Mouse (Mus musculus) hindbrain, embryonic 12.5 days (tissue): ENCODE measurements around the gene Flot2. TPM values are rescaled to one million over a fixed set of nuclear protein-coding genes. Genes with fewer than 3 reads are reported as not detected.
A peak's percentile ranks its signal among the peaks of the same experiment; 100 is the strongest.

Source experiments
- ATAC-seq: fragments of 200-750 bp; cut with Nextera tagmentation; 2 replicates; pipeline ENCODE4 v1.8.0; 2017; ENCODE audit warnings: moderate TSS enrichment; ENCODE audit not compliant: low FRiP score
- H3K27ac ChIP-seq: fragments of 300-500 bp; sonication (generic); 2 replicates; pipeline ENCODE4 v1.5.1; 2016; ENCODE audit warnings: mild to moderate bottlenecking
- H3K27me3 ChIP-seq: fragments of 300-500 bp; sonication (generic); 2 replicates; pipeline ENCODE4 v1.6.1; 2016; ENCODE audit warnings: mild to moderate bottlenecking
- H3K36me3 ChIP-seq: fragments of 300-500 bp; sonication (generic); 2 replicates; pipeline ENCODE4 v1.6.1; 2016; ENCODE audit warnings: mild to moderate bottlenecking
- H3K4me1 ChIP-seq: fragments of 300-500 bp; sonication (generic); 2 replicates; pipeline ENCODE4 v1.6.1; 2016
- H3K4me2 ChIP-seq: fragments of 300-500 bp; sonication (generic); replicated peaks from 2 replicates; pipeline ENCODE4 v1.6.1; 2016; ENCODE audit warnings: mild to moderate bottlenecking
- H3K4me3 ChIP-seq: fragments of 300-500 bp; sonication (generic); 2 replicates; pipeline ENCODE4 v1.5.1; 2016; ENCODE audit warnings: mild to moderate bottlenecking
- H3K9ac ChIP-seq: fragments of 300-500 bp; sonication (generic); 2 replicates; pipeline ENCODE4 v1.6.1; 2016; ENCODE audit warnings: mild to moderate bottlenecking, moderate library complexity
- H3K9me3 ChIP-seq: fragments of 300-500 bp; sonication (generic); replicated peaks from 2 replicates; pipeline ENCODE4 v1.6.1; 2016; ENCODE audit warnings: mild to moderate bottlenecking
- WGBS: fragments of 180-500 bp; shearing (Covaris S2); methylation state at CpG from one replicate; pipeline ENCODE4 v1.1.7; 2016; 5-methylcytosine and 5-hydroxymethylcytosine counted together
- polyA plus RNA-seq: library from polyadenylated mRNA; unstranded; fragments of >200 nt; fragmentation: Nextera tagmentation; extraction: Ambion mirVana; gene quantifications from 2 replicates; pipeline ENCODE4 v1.2.1, GENCODE M21; 2016

The Flot2 gene
- polyA plus RNA-seq, 1 experiment from 2014 or later = 73.2 TPM

DNA sequence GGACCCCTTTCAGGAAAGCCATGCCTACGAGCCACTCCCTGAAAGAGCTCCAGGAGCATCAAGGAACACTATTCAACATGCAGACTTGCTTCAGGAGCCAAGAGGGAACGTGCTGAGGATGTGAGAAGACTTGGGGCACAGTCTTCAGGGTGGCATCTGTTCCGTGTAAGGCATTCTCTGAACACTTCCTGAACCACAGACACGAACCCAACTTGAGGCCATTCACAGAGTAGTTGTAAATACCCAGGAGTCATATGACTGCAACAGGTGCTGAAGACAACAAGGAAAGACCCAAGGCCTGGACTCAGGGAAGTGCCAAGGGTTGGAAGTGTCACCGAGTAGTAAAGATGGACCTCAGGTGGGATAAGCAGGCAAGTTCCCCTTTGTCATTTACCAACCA lies 29.8 kb downstream of the Flot2 start:
- Histone ChIP-seq H3K9ac (no peak overlapping the region), H3K27me3 (no peaks in the 10 kb centered on the region), H3K4me2 (no peak overlapping the region), H3K4me3 (no peak overlapping the region), H3K4me1 (no peaks in the 10 kb centered on the region), H3K36me3 (peaks cover 8% of the 10 kb centered on the region), H3K27ac (no peak overlapping the region), H3K9me3 (no peaks in the 10 kb centered on the region)
- 81% methylated on average over 5 of the region's 5 CpGs for WGBS
- ATAC-seq = no peak

- no peak overlapping the region for H3K4me3 ChIP-seq
- peaks cover 21% of the 10 kb centered on the region for H3K36me3 ChIP-seq
- 80% methylated on average over 5 of the region's 5 CpGs for WGBS
- no peak for ATAC-seq
- H3K9ac ChIP-seq = no peak overlapping the region
- H3K9me3 ChIP-seq = no peaks in the 10 kb centered on the region
- H3K27ac ChIP-seq = no peak overlapping the region
- H3K27me3 ChIP-seq = no peaks in the 10 kb centered on the region
- H3K4me2 ChIP-seq = no peak overlapping the region
- no peaks in the 10 kb centered on the region for H3K4me1 ChIP-seq
Measured at GRCm38 (mm10) chr11:78069130-78069529, 31.4 kb downstream of the Flot2 start.

DNA sequence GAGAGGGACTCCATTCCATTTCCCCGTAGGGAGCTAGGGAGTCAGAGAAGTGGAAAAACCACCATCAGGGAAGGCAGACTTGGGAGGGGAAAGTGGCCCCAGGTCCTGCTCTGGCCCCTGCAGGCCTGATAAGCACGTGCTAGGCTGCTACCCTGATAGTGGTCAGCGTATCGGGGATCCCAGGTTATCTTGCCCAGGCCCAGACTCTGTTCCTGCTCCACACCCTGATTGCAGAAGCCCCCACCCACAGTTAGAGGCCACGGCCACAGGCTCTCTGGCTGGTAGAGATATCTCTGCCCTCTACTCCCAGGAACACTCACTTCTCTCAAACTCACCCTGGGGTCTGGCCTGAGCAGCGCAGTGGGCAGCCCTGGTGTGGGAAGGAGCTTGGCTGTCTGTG lies 31.9 kb downstream of the Flot2 start:
- Histone ChIP-seq H3K36me3 (peaks cover 26% of the 10 kb centered on the region), H3K4me3 (no peak overlapping the region), H3K9me3 (no peaks in the 10 kb centered on the region), H3K4me1 (no peaks in the 10 kb centered on the region), H3K9ac (no peak overlapping the region), H3K4me2 (no peak overlapping the region), H3K27ac (no peak overlapping the region), H3K27me3 (no peaks in the 10 kb centered on the region)
- 82% methylated on average over 6 of the region's 6 CpGs for WGBS
- no peak for ATAC-seq

DNA sequence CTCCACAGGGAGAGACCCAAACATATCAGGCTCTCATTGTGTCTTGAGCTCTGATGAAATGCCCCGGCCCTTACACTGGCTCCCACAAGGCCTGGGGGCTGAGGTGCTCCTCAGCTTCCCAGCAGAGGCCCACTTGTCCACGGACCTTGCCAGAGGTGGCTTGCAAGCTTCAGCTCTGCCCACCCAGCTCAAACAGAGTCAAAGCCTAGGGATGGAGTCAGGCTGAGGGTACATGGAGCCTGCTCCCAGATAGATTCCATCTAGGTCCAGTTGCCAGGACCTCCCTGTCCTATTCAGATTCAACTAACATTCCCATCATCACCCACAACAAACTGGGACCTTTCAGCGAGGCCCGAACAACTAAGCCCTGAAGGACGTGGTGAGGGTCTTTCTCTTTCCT lies 34.2 kb downstream of the Flot2 start:
- H3K9me3 ChIP-seq = no peaks in the 10 kb centered on the region
- H3K27me3 ChIP-seq = no peaks in the 10 kb centered on the region
- H3K27ac ChIP-seq = no peak overlapping the region
- H3K36me3 ChIP-seq = peaks cover 47% of the 10 kb centered on the region
- no peak overlapping the region for H3K9ac ChIP-seq
- H3K4me3 ChIP-seq = no peak overlapping the region
- H3K4me1 ChIP-seq = no peaks in the 10 kb centered on the region
- 93% methylated on average over 5 of the region's 5 CpGs for WGBS
- H3K4me2 ChIP-seq = no peak overlapping the region
- no peak for ATAC-seq

GRCm38 (mm10) chr11:78072425-78073130 lies 34.8 kb downstream of the Flot2 start:
- no peak for ATAC-seq
- Histone ChIP-seq H3K9me3 (no peaks in the 10 kb centered on the region), H3K9ac (no peak overlapping the region), H3K27ac (no peak overlapping the region), H3K4me3 (no peak overlapping the region), H3K4me2 (no peak overlapping the region), H3K36me3 (peaks cover 52% of the 10 kb centered on the region), H3K4me1 (no peaks in the 10 kb centered on the region), H3K27me3 (no peaks in the 10 kb centered on the region)
- 32% methylated on average over 6 of the region's 6 CpGs for WGBS

- WGBS = 96% methylated on average over 9 of the region's 9 CpGs
- Histone ChIP-seq H3K9me3 (no peaks in the 10 kb centered on the region), H3K27me3 (no peaks in the 10 kb centered on the region), H3K36me3 (peaks cover 54% of the 10 kb centered on the region), H3K27ac (no peak overlapping the region), H3K9ac (no peak overlapping the region), H3K4me2 (no peak overlapping the region), H3K4me3 (no peak overlapping the region), H3K4me1 (no peaks in the 10 kb centered on the region)
- ATAC-seq = no peak
Measured at GRCm38 (mm10) chr11:78073577-78074276, 36.0 kb downstream of the Flot2 start.

GRCm38 (mm10) chr11:78074277-78074652 lies 36.5 kb downstream of the Flot2 start:
- WGBS = 87% methylated on average over 2 of the region's 2 CpGs
- ATAC-seq = no peak
- peaks cover 54% of the 10 kb centered on the region for H3K36me3 ChIP-seq
- H3K27me3 ChIP-seq = no peaks in the 10 kb centered on the region
- H3K9me3 ChIP-seq = no peaks in the 10 kb centered on the region
- no peak overlapping the region for H3K27ac ChIP-seq
- H3K4me1 ChIP-seq = peaks cover 3% of the 10 kb centered on the region; the same call in 1 of the 2 replicates
- H3K4me3 ChIP-seq = no peak overlapping the region
- no peak overlapping the region for H3K9ac ChIP-seq
- H3K4me2 ChIP-seq = no peak overlapping the region

DNA sequence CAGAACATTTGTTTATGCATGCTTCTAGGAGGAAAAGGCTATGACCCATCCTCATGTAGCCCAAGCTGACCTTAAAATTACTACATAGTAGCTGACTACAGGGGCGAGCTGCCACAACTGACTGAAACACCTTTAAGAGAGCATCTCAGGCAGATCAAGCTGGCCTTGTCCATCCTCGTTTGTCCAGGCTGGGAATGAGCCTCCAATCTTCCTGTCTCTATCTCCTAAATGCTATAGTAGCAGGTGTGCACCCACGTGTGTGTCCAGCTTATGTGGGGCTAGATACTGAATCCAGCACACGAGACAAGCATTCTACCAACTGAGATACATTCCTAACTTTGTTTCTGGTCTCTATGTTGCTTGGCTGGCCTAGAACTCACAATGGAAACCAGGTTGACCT lies 36.9 kb downstream of the Flot2 start:
- H3K4me3 ChIP-seq = no peak overlapping the region
- H3K9me3 ChIP-seq = no peaks in the 10 kb centered on the region
- ATAC-seq = no peak
- no peak overlapping the region for H3K4me2 ChIP-seq
- peaks cover 7% of the 10 kb centered on the region for H3K4me1 ChIP-seq
- peaks cover 54% of the 10 kb centered on the region for H3K36me3 ChIP-seq
- H3K27me3 ChIP-seq = no peaks in the 10 kb centered on the region
- H3K27ac ChIP-seq = no peak overlapping the region
- WGBS = 92% methylated on average over 4 of the region's 4 CpGs
- no peak overlapping the region for H3K9ac ChIP-seq

GRCm38 (mm10) chr11:78079961-78080921 lies 42.5 kb downstream of the Flot2 start, which contains the start of gene Eral1:
Gene Eral1 (minus strand): TSS chr11:78080383.
- H3K27ac ChIP-seq = peak within 1 kb of the TSS; percentile 69
- WGBS = 2% methylated on average over 42 of the region's 42 CpGs

GRCm38 (mm10) chr11:78083595-78083994 lies 45.9 kb downstream of the Flot2 start:
- Histone ChIP-seq H3K9ac (no peak overlapping the region), H3K9me3 (no peaks in the 10 kb centered on the region), H3K36me3 (no peaks in the 10 kb centered on the region), H3K4me3 (no peak overlapping the region), H3K4me2 (no peak overlapping the region), H3K4me1 (peaks cover 8% of the 10 kb centered on the region), H3K27me3 (0 out of 2 replicates have a peak, but pooled peaks cover 3% of the 10 kb centered on the region), H3K27ac (no peak overlapping the region)
- ATAC-seq = no peak
- WGBS = 25% methylated on average over 1 of the region's 1 CpGs

More at GRCm38 (mm10) chr11:78079961-78080921, 42.5 kb downstream of the Flot2 start, which contains the start of gene Eral1:
- ATAC-seq = peak; percentile 89
- peak within 1 kb of the TSS; percentile 85 for H3K9ac ChIP-seq
- H3K4me1 ChIP-seq = peaks cover 8% of the 10 kb centered on the region
- H3K27me3 ChIP-seq = 0 out of 2 replicates have a peak, but pooled peaks cover 3% of the 10 kb centered on the region
- peak within 1 kb of the TSS; percentile 77 for H3K4me2 ChIP-seq
- peaks cover 22% of the 10 kb centered on the region for H3K36me3 ChIP-seq
- H3K9me3 ChIP-seq = no peaks in the 10 kb centered on the region
- H3K4me3 ChIP-seq = peak within 1 kb of the TSS; percentile 86

- H3K9ac ChIP-seq = no peak overlapping the region
- 81% methylated on average over 4 of the region's 4 CpGs for WGBS
- ATAC-seq = no peak
- no peak overlapping the region for H3K4me3 ChIP-seq
- no peaks in the 10 kb centered on the region for H3K36me3 ChIP-seq
- no peak overlapping the region for H3K27ac ChIP-seq
- H3K27me3 ChIP-seq = 0 out of 2 replicates have a peak, but pooled peaks cover 7% of the 10 kb centered on the region
- H3K4me2 ChIP-seq = no peak overlapping the region
- H3K4me1 ChIP-seq = no peaks in the 10 kb centered on the region
- H3K9me3 ChIP-seq = no peaks in the 10 kb centered on the region
Measured at GRCm38 (mm10) chr11:78086925-78087479, 49.3 kb downstream of the Flot2 start.
